Mouse (Mus musculus) neutrophil, adult 59 days (primary cell): Measurements from ENCODE around the gene Depdc5. TPM values are rescaled to one million over a fixed set of nuclear protein-coding genes. Genes with fewer than 3 reads are reported as not detected.

Experiments
- total RNA-seq, 2 experiments: library from RNA; stranded (reverse); gene quantifications; 1 replicate in 1 of 2; 2 replicates in 1 of 2; pipeline ENCODE4 v1.2.4; 2023

Gene Depdc5
- total RNA-seq = 10 to 100 TPM; 26.1 to 31.2 TPM

GRCm38 (mm10) chr5:32863253-32864228, at the start of gene Depdc5:
Depdc5 (plus strand) TSS chr5:32863701.

DNA sequence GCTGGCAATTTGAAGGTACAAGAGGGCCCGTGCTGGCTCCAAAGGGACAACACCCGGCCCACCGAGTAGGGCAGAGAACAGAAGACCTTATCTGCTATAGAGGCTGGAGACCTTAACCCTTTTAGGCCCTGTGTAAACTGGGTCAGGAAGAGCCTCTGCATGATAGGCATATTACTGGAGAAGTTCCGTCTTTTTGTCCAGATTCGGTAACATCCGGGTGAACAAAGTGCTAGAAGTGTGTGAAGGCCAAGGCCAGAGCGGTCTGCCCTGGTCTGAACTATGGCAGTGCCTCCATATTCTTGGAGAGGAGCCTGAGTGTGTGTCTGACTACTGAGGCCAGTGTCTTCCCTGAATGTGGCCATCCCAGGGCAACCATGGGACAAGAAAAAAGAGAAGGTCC, 36.5 kb upstream of the Depdc5 start, which contains the start of gene Gm20671:
Gene Gm20671 (minus strand): TSS at position 101 of the 400 bp plus-strand sequence.

GRCm38 (mm10) chr5:32853731-32854507, 9.6 kb upstream of the Depdc5 start, which contains the start of gene Prr14l:
Prr14l (minus strand) TSS chr5:32854256.

GRCm38 (mm10) chr5:33018561-33019425, 155.3 kb downstream of the Depdc5 start, which contains the start of gene Ywhah:
Ywhah (plus strand) TSS chr5:33018816.

Other genes with a start within 250 kb of the Depdc5 start
- 10 to 100 TPM; 65.9 to 75.3 TPM for gene Pisd, start 78.1 kb upstream of the Depdc5 start, total RNA-seq
- gene Gm20671, start 36.6 kb upstream of the Depdc5 start, total RNA-seq = not detected
- 10 to 100 TPM; 33.4 to 34.8 TPM for gene Prr14l, start 9.4 kb upstream of the Depdc5 start, total RNA-seq
- gene Ywhah, start 155.1 kb downstream of the Depdc5 start, total RNA-seq = 100 to 1,000 TPM; 141 to 166 TPM
- not detected for gene Slc5a1, start 240.5 kb downstream of the Depdc5 start, total RNA-seq